Mouse (Mus musculus): ENCODE measurements around the gene Fkbp10.

- TF ChIP-seq CTCF (IDR thresholded peaks at IDR 0.05; ENCODE audit: extremely low read depth, insufficient read depth, insufficient read length, insufficient replicate concordance) (no peak), POLR2A (IDR thresholded peaks at IDR 0.05; ENCODE audit: low read depth, low read length) (no peak)
Observed at GRCm38 (mm10) chr11:100398517-100398916, 17.0 kb upstream of the Fkbp10 start.

Data from spleen, adult 2 months (tissue).